Mouse (Mus musculus) ES-E14 (cell line): Measurements from ENCODE around the gene Sdccag8.

ENCODE experiments used
- CHD2 ChIP-seq: IDR thresholded peaks from 2 replicates; pipeline ENCODE4 v1.6.1; 2014; ENCODE audit warnings: mild to moderate bottlenecking, low read depth, low read length, inconsistent platforms
- ZC3H11A ChIP-seq: IDR thresholded peaks from 2 replicates; pipeline ENCODE4 v1.6.1; 2012; ENCODE audit warnings: low read depth, mild to moderate bottlenecking, inconsistent platforms, low read length, borderline replicate concordance

- TF ChIP-seq CHD2 (no peak), ZC3H11A (no peak)
These were observed 996 bp upstream of the Sdccag8 start for GRCm38 (mm10) chr1:176813292-176814035.
